Mouse (Mus musculus) left cerebral cortex, adult 9 months (tissue): ENCODE measurements around the gene Xpo4.
A peak's percentile ranks its signal among the peaks of the same experiment; 100 is the strongest.
"Not testable (repeated sequence)": the region's sequence is repeated elsewhere in the genome, so short reads cannot be mapped to it uniquely, and the experiment has no call there.

Source experiments
- DNase-seq, 2 experiments: peaks; one replicate each; pipeline ENCODE4 v3.0.0; 2022; ENCODE audit warnings: low spot score in 2 of 2

The Xpo4 gene

GRCm38 (mm10) chr14:57664822-57665627 lies at the start of gene Xpo4:
Gene Xpo4 (minus strand): TSS chr14:57665430.
- peak; percentile 43 to 76 for DNase-seq

GRCm38 (mm10) chr14:57712884-57713283 lies 47.7 kb upstream of the Xpo4 start:
- DNase-seq = no peak

- no peak for DNase-seq
Observed at GRCm38 (mm10) chr14:57711059-57711458, 45.8 kb upstream of the Xpo4 start.

- DNase-seq = no peak
Observed at GRCm38 (mm10) chr14:57709171-57709570, 43.9 kb upstream of the Xpo4 start.

GRCm38 (mm10) chr14:57708580-57708979 lies 43.4 kb upstream of the Xpo4 start:
- DNase-seq = no peak

GRCm38 (mm10) chr14:57707100-57707893 lies 42.1 kb upstream of the Xpo4 start:
- DNase-seq = no peak

- peak; percentile 41 to 63 for DNase-seq
Observed at GRCm38 (mm10) chr14:57706760-57707099, 41.5 kb upstream of the Xpo4 start.

GRCm38 (mm10) chr14:57705759-57706158 lies 40.5 kb upstream of the Xpo4 start:
- DNase-seq = no peak

GRCm38 (mm10) chr14:57705075-57705474 lies 39.8 kb upstream of the Xpo4 start:
- no peak for DNase-seq

- no peak for DNase-seq
Observed at GRCm38 (mm10) chr14:57701915-57702477, 36.8 kb upstream of the Xpo4 start.

- DNase-seq = no peak
Observed at GRCm38 (mm10) chr14:57699461-57699970, 34.3 kb upstream of the Xpo4 start.

GRCm38 (mm10) chr14:57699016-57699415 lies 33.8 kb upstream of the Xpo4 start:
- no peak for DNase-seq

GRCm38 (mm10) chr14:57696066-57696465 lies 30.8 kb upstream of the Xpo4 start:
- DNase-seq = no peak

GRCm38 (mm10) chr14:57695550-57695949 lies 30.3 kb upstream of the Xpo4 start:
- DNase-seq = no peak

- no peak for DNase-seq
Observed at GRCm38 (mm10) chr14:57694246-57694645, 29.0 kb upstream of the Xpo4 start.

- no peak for DNase-seq
Observed at GRCm38 (mm10) chr14:57692517-57693130, 27.4 kb upstream of the Xpo4 start.

- DNase-seq = no peak
Observed at GRCm38 (mm10) chr14:57691316-57691715, 26.1 kb upstream of the Xpo4 start.

GRCm38 (mm10) chr14:57690681-57691080 lies 25.5 kb upstream of the Xpo4 start:
- DNase-seq = no peak

- not testable (repeated sequence) for DNase-seq
Observed at GRCm38 (mm10) chr14:57688066-57688465, 22.8 kb upstream of the Xpo4 start.

GRCm38 (mm10) chr14:57687441-57687840 lies 22.2 kb upstream of the Xpo4 start:
- DNase-seq = no peak

- no peak for DNase-seq
Observed at GRCm38 (mm10) chr14:57686647-57687046, 21.4 kb upstream of the Xpo4 start.

- DNase-seq = peak in 1 of 2 experiments; percentile 47
Observed at GRCm38 (mm10) chr14:57684579-57684978, 19.3 kb upstream of the Xpo4 start.
